Mouse (Mus musculus) kidney, embryonic 16.5 days (tissue): ENCODE data around the gene Stx6. TPM values are rescaled to one million over a fixed set of nuclear protein-coding genes. Genes with fewer than 3 reads are reported as not detected.

Source experiments
- ATAC-seq: fragments of 200-750 bp; cut with Nextera tagmentation; 2 replicates; pipeline ENCODE4 v1.8.0; 2017; ENCODE audit warnings: moderate TSS enrichment; ENCODE audit not compliant: low FRiP score, low TSS enrichment
- H3K27ac ChIP-seq: fragments of 300-500 bp; sonication (generic); 2 replicates; pipeline ENCODE4 v1.5.1; 2014; ENCODE audit warnings: low read length
- H3K27me3 ChIP-seq: fragments of 300-500 bp; sonication (generic); 2 replicates; pipeline ENCODE4 v1.6.1; 2014; ENCODE audit warnings: low read length, control low read depth, mixed read lengths; ENCODE audit not compliant: insufficient read depth
- H3K36me3 ChIP-seq: fragments of 300-500 bp; sonication (generic); 2 replicates; pipeline ENCODE4 v1.6.1; 2014; ENCODE audit warnings: low read length, control low read depth, mixed read lengths; ENCODE audit not compliant: insufficient read depth
- H3K4me1 ChIP-seq: fragments of 300-500 bp; sonication (generic); 2 replicates; pipeline ENCODE4 v1.6.1; 2014; ENCODE audit warnings: low read length, control low read depth, mixed read lengths; ENCODE audit not compliant: insufficient read depth
- H3K4me2 ChIP-seq: fragments of 300-500 bp; sonication (generic); replicated peaks from 2 replicates; pipeline ENCODE4 v1.6.1; 2014; ENCODE audit warnings: low read depth, low read length
- H3K4me3 ChIP-seq: fragments of 300-500 bp; sonication (generic); 2 replicates; pipeline ENCODE4 v1.5.1; 2014; ENCODE audit warnings: mild to moderate bottlenecking, low read length
- H3K9ac ChIP-seq: fragments of 300-500 bp; sonication (generic); replicated peaks from 2 replicates; pipeline ENCODE4 v1.6.1; 2014; ENCODE audit warnings: low read length
- H3K9me3 ChIP-seq: fragments of 300-500 bp; sonication (generic); 2 replicates; pipeline ENCODE4 v1.6.1; 2016; ENCODE audit warnings: low read length, control low read depth
- WGBS: fragments of 180-500 bp; shearing (Covaris S2); extraction: QIAGEN DNeasy Blood & Tissue Kit; methylation state at CpG from one replicate; pipeline ENCODE4 v1.1.7; 2014; 5-methylcytosine and 5-hydroxymethylcytosine counted together
- polyA plus RNA-seq: library from polyadenylated mRNA; unstranded; fragments of >200 nt; fragmentation: Nextera tagmentation; extraction: Ambion mirVana; gene quantifications from 2 replicates; pipeline ENCODE4 v1.2.1, GENCODE M21; 2015

Stx6 gene
- polyA plus RNA-seq, 1 experiment from 2014 or later, result 70.9 TPM

- 23% methylated on average over 18 of the region's 18 CpGs for WGBS
- Histone ChIP-seq H3K4me1 (peaks cover 57% of the 10 kb centered on the region), H3K36me3 (0 out of 2 replicates have a peak, but pooled peaks cover 5% of the 10 kb centered on the region), H3K4me3 (no peak overlapping the region), H3K27me3 (no peaks in the 10 kb centered on the region), H3K9me3 (no peaks in the 10 kb centered on the region), H3K9ac (peak overlapping the region; percentile 42; the same call in 1 of the 2 replicates), H3K4me2 (no peak overlapping the region), H3K27ac (peak overlapping the region; percentile 76)
- ATAC-seq, result no peak
Observed at GRCm38 (mm10) chr1:155212936-155213774, 54.6 kb downstream of the Stx6 start.

- Histone ChIP-seq H3K4me1 (peaks cover 57% of the 10 kb centered on the region), H3K36me3 (0 out of 2 replicates have a peak, but pooled peaks cover 5% of the 10 kb centered on the region), H3K27me3 (no peaks in the 10 kb centered on the region), H3K9me3 (no peaks in the 10 kb centered on the region), H3K4me2 (no peak overlapping the region), H3K4me3 (no peak overlapping the region), H3K9ac (no peak overlapping the region), H3K27ac (no peak overlapping the region)
- WGBS, result 60% methylated on average over 7 of the region's 7 CpGs
- ATAC-seq, result no peak
Observed at GRCm38 (mm10) chr1:155213912-155214311, 55.4 kb downstream of the Stx6 start.

- H3K4me2 ChIP-seq, result no peak overlapping the region
- WGBS, result 38% methylated on average over 9 of the region's 9 CpGs
- H3K27me3 ChIP-seq, result no peaks in the 10 kb centered on the region
- H3K4me1 ChIP-seq, result peaks cover 57% of the 10 kb centered on the region
- H3K9me3 ChIP-seq, result no peaks in the 10 kb centered on the region
- H3K36me3 ChIP-seq, result 0 out of 2 replicates have a peak, but pooled peaks cover 5% of the 10 kb centered on the region
- peak; percentile 11; the same call in 1 of the 2 replicates for ATAC-seq
- no peak overlapping the region for H3K4me3 ChIP-seq
- peak overlapping the region; percentile 58; the same call in 1 of the 2 replicates for H3K27ac ChIP-seq
- H3K9ac ChIP-seq, result no peak overlapping the region
Observed at GRCm38 (mm10) chr1:155215066-155215764, 56.7 kb downstream of the Stx6 start.

GRCm38 (mm10) chr1:155216313-155216712 lies 57.8 kb downstream of the Stx6 start:
- H3K4me3 ChIP-seq, result no peak overlapping the region
- no peak overlapping the region for H3K4me2 ChIP-seq
- peaks cover 50% of the 10 kb centered on the region for H3K4me1 ChIP-seq
- WGBS, result 74% methylated on average over 11 of the region's 11 CpGs
- H3K9me3 ChIP-seq, result no peaks in the 10 kb centered on the region
- ATAC-seq, result peak; percentile 60
- no peaks in the 10 kb centered on the region for H3K27me3 ChIP-seq
- no peak overlapping the region for H3K9ac ChIP-seq
- H3K27ac ChIP-seq, result peak overlapping the region; percentile 73
- H3K36me3 ChIP-seq, result 0 out of 2 replicates have a peak, but pooled peaks cover 5% of the 10 kb centered on the region

- Histone ChIP-seq H3K9me3 (no peaks in the 10 kb centered on the region), H3K27me3 (no peaks in the 10 kb centered on the region), H3K36me3 (0 out of 2 replicates have a peak, but pooled peaks cover 5% of the 10 kb centered on the region), H3K4me3 (no peak overlapping the region), H3K27ac (peak overlapping the region; percentile 73), H3K4me2 (no peak overlapping the region), H3K9ac (peak overlapping the region; percentile 20; the same call in 1 of the 2 replicates), H3K4me1 (peaks cover 45% of the 10 kb centered on the region)
- ATAC-seq, result no peak
- WGBS, result 57% methylated on average over 6 of the region's 6 CpGs
Observed at GRCm38 (mm10) chr1:155216844-155217243, 58.3 kb downstream of the Stx6 start.

- Histone ChIP-seq H3K27me3 (no peaks in the 10 kb centered on the region), H3K4me2 (no peak overlapping the region), H3K36me3 (peaks cover 7% of the 10 kb centered on the region; the same call in 1 of the 2 replicates), H3K9ac (no peak overlapping the region), H3K27ac (no peak overlapping the region), H3K4me1 (peaks cover 33% of the 10 kb centered on the region), H3K4me3 (no peak overlapping the region), H3K9me3 (no peaks in the 10 kb centered on the region)
- ATAC-seq, result no peak
- 50% methylated on average over 9 of the region's 9 CpGs for WGBS
Observed at GRCm38 (mm10) chr1:155217865-155218541, 59.5 kb downstream of the Stx6 start.

GRCm38 (mm10) chr1:155218924-155219323 lies 60.4 kb downstream of the Stx6 start:
- H3K27me3 ChIP-seq, result no peaks in the 10 kb centered on the region
- no peak overlapping the region for H3K27ac ChIP-seq
- ATAC-seq, result no peak
- no peak overlapping the region for H3K9ac ChIP-seq
- no peaks in the 10 kb centered on the region for H3K9me3 ChIP-seq
- no peak overlapping the region for H3K4me2 ChIP-seq
- H3K4me1 ChIP-seq, result peaks cover 26% of the 10 kb centered on the region
- peaks cover 7% of the 10 kb centered on the region; the same call in 1 of the 2 replicates for H3K36me3 ChIP-seq
- no peak overlapping the region for H3K4me3 ChIP-seq
- WGBS, result 74% methylated on average over 5 of the region's 5 CpGs

- Histone ChIP-seq H3K9me3 (no peaks in the 10 kb centered on the region), H3K4me3 (no peak overlapping the region), H3K4me1 (peaks cover 8% of the 10 kb centered on the region), H3K36me3 (peaks cover 17% of the 10 kb centered on the region; the same call in 1 of the 2 replicates), H3K9ac (no peak overlapping the region), H3K27ac (no peak overlapping the region), H3K27me3 (no peaks in the 10 kb centered on the region), H3K4me2 (no peak overlapping the region)
- no peak for ATAC-seq
- WGBS, result 65% methylated on average over 11 of the region's 11 CpGs
Observed at GRCm38 (mm10) chr1:155222101-155222669, 63.7 kb downstream of the Stx6 start.

- peaks cover 13% of the 10 kb centered on the region; the same call in 1 of the 2 replicates for H3K36me3 ChIP-seq
- H3K4me2 ChIP-seq, result no peak overlapping the region
- no peaks in the 10 kb centered on the region for H3K27me3 ChIP-seq
- WGBS, result 88% methylated on average over 6 of the region's 6 CpGs
- H3K4me3 ChIP-seq, result no peak overlapping the region
- H3K27ac ChIP-seq, result no peak overlapping the region
- ATAC-seq, result no peak
- peaks cover 8% of the 10 kb centered on the region for H3K4me1 ChIP-seq
- H3K9me3 ChIP-seq, result no peaks in the 10 kb centered on the region
- no peak overlapping the region for H3K9ac ChIP-seq
Observed at GRCm38 (mm10) chr1:155223036-155223435, 64.5 kb downstream of the Stx6 start.
